Mouse (Mus musculus): ENCODE results near the gene Brms1. TPM values are rescaled to one million over a fixed set of nuclear protein-coding genes. Genes with fewer than 3 reads are reported as not detected.
"Not testable (repeated sequence)": the region's sequence is repeated elsewhere in the genome, so short reads cannot be mapped to it uniquely, and the experiment has no call there.

The Brms1 gene
- polyA plus RNA-seq, 1 experiment from 2014 or later, result 21.6 TPM

DNA sequence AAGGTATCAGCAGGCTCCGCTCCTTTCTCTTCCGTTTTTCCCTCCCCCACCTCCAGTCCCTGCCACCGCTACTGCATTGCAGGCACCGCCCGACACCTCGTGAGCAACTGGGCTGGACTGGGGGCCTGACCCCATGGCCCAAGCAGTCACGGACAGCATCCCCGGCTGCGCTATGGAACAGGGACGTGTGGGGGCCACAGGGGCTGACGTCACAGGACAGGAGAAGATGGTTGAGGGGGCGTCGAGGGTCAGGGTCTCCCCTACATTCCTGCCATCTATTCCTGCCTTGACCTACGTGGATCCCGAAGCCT lies 43.6 kb downstream of the Brms1 start:
- no peak for ATAC-seq (ENCODE audit: low FRiP score)
- H3K9me3 ChIP-seq (replicated peaks), result no peaks in the 10 kb centered on the region
- H3K4me1 ChIP-seq, result peaks cover 40% of the 10 kb centered on the region
- peaks cover 65% of the 10 kb centered on the region for H3K27me3 ChIP-seq (replicated peaks)
- peak overlapping the region; percentile 70 for H3K4me2 ChIP-seq
- peak overlapping the region; percentile 77 for H3K9ac ChIP-seq (replicated peaks)
- WGBS, result 3% methylated on average over 15 of the region's 15 CpGs
- peak overlapping the region; percentile 62 for H3K27ac ChIP-seq (replicated peaks)
- H3K4me3 ChIP-seq (replicated peaks), result peak overlapping the region; percentile 58
- H3K36me3 ChIP-seq, result 0 out of 2 replicates have a peak, but pooled peaks cover 2% of the 10 kb centered on the region

DNA sequence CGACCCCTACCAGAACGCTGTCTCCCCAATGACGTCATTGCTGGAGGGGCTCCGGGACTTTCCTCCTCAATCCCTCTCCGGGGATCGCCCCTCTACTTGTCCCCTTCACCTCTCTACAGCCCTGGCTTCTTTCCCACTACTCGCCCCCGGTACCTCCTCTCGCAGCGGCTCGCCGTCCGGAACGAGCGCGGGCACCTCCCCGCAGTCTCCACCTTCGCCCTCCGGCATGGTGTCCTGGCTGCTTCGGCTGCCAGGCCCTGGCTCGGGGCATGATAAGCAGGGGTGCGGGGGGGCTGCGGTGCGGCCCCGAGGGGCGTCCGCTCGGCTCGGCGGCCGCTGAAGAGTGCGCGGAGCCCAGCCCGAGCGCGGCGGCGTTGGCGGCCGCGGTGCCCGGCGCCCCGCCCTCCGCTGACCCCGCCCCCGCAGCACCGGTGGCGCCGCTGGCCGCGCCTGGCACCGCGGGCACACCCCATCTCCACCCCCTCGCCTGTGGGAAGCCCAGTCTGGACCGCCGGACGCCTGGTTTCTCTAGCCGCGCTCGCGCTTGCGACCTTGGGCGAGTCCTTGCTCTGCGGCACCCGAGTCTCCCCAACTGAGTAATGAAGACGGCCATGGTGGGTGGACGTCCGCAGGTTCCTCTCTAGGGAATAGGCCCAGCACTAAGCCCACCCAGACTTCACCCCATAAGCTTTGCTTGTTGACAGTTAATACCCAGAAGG lies 44.1 kb downstream of the Brms1 start, which contains the start of gene Tmem151a:
Gene Tmem151a, minus strand, starts transcription at position 387 of the 719 bp plus-strand sequence.
- peak within 1 kb of the TSS; percentile 58 for H3K4me3 ChIP-seq (replicated peaks)
- H3K27ac ChIP-seq (replicated peaks), result peak within 1 kb of the TSS; percentile 62
- peak within 1 kb of the TSS; percentile 77 for H3K9ac ChIP-seq (replicated peaks)
- peaks cover 60% of the 10 kb centered on the region for H3K27me3 ChIP-seq (replicated peaks)
- WGBS, result under 1% methylated on average over 60 of the region's 69 CpGs
- H3K36me3 ChIP-seq, result peaks cover 4% of the 10 kb centered on the region; the same call in 1 of the 2 replicates
- H3K4me2 ChIP-seq, result peak within 1 kb of the TSS; percentile 70
- ATAC-seq (ENCODE audit: low FRiP score), result no peak
- H3K4me1 ChIP-seq, result peaks cover 42% of the 10 kb centered on the region
- no peaks in the 10 kb centered on the region for H3K9me3 ChIP-seq (replicated peaks)

DNA sequence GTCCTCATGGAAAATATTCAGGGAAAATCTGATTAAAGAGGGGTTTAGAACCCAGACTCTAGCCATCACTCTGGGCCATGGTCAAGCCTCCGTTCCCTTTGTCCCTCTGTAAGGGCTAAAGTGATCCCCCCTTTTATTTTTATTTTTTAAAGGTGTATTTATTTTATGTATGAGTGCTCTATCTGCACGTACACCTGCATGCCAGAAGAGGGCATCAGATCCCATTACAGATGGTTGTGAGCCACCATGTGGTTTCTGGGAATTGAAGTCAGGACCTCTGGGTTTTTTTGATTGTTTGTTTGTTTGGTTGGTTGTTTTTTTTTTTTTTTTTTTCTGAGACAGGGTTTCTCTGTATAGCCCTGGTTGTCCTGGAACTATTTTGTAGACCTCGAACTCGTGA lies 45.4 kb downstream of the Brms1 start:
- Histone ChIP-seq H3K36me3 (peaks cover 17% of the 10 kb centered on the region), H3K27me3 (replicated peaks) (peaks cover 48% of the 10 kb centered on the region), H3K4me1 (peaks cover 44% of the 10 kb centered on the region)
- not testable (repeated sequence) for H3K27ac ChIP-seq (replicated peaks); H3K4me2 ChIP-seq; H3K9ac ChIP-seq (replicated peaks); H3K9me3 ChIP-seq (replicated peaks); H3K4me3 ChIP-seq (replicated peaks); ATAC-seq (ENCODE audit: low FRiP score)
- WGBS, result 53% methylated on average over 4 of the region's 4 CpGs

DNA sequence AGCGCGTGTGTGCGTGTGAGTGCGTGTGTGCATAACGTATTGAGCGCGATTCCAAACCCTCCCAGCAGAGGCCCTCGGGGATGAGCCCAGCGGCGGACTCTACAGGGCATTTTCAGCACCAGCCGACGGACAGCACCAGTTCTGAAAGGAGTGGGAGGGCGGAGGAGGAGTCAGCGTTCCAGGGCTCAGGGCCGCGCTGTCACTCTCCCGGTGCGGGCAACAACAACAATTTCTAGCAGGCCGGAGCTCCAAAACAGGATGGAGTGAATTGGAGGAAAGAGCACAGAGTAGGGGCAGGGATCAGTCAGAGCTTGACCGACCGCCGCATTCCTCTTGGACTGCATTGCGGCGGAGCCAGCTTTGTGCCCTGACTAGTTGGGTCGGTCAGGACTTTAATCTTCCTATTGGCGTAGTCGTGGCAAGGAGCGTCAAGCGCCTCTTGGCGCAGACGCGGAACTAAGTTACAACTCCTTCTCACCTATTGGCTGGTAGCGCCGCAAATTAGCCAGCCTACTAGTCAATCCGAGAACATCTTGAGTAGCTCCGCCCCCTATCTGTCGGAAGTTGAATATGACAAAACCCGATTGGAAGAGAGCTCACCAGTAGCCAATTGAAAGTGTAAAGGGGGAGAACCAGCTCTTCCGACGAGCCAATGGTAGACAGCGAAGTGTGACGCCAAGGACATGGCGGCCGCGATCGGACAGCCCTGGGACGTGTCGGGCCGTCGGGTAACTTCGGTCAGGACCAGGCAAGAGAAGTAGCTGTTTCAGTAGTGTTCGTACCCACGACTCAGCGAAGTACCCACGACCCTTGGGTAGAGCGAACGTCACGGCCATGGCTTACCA lies 47.0 kb downstream of the Brms1 start, which contains the start of gene Yif1a:
Gene Yif1a, plus strand, starts transcription at position 655 of the 845 bp plus-strand sequence.
- WGBS, result under 1% methylated on average over 58 of the region's 58 CpGs
- Histone ChIP-seq H3K9ac (replicated peaks) (peak within 1 kb of the TSS; percentile 71), H3K36me3 (peaks cover 32% of the 10 kb centered on the region), H3K9me3 (replicated peaks) (no peaks in the 10 kb centered on the region), H3K27ac (replicated peaks) (peak within 1 kb of the TSS; percentile 93), H3K4me1 (peaks cover 55% of the 10 kb centered on the region), H3K4me2 (peak within 1 kb of the TSS; percentile 84), H3K27me3 (replicated peaks) (peaks cover 32% of the 10 kb centered on the region), H3K4me3 (replicated peaks) (peak within 1 kb of the TSS; percentile 69)
- peak; percentile 91 for ATAC-seq (ENCODE audit: low FRiP score)

DNA sequence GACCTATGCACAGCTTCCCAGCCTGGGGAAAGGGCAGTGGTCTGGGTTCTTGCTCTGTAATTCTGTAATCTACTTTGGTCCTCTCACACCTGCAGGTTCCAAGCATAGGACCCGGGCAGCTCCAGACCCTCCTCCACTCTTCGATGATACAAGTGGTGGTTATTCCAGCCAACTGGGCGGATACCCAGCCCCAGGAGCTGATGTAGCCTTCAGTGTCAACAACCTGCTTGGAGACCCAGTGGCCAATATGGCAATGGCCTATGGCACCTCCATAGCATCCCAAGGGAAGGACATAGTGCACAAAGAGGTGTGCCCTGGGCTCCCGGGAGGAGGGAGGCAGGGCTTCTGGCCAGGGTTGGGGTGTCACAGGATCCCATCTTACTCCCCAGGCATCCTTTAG lies 48.2 kb downstream of the Brms1 start:
- Histone ChIP-seq H3K4me3 (replicated peaks) (peak overlapping the region; percentile 69), H3K4me1 (peaks cover 62% of the 10 kb centered on the region), H3K27ac (replicated peaks) (no peak overlapping the region), H3K9ac (replicated peaks) (peak overlapping the region; percentile 71), H3K36me3 (peaks cover 39% of the 10 kb centered on the region), H3K4me2 (peak overlapping the region; percentile 84), H3K9me3 (replicated peaks) (no peaks in the 10 kb centered on the region), H3K27me3 (replicated peaks) (peaks cover 21% of the 10 kb centered on the region)
- 85% methylated on average over 4 of the region's 4 CpGs for WGBS
- no peak for ATAC-seq (ENCODE audit: low FRiP score)

DNA sequence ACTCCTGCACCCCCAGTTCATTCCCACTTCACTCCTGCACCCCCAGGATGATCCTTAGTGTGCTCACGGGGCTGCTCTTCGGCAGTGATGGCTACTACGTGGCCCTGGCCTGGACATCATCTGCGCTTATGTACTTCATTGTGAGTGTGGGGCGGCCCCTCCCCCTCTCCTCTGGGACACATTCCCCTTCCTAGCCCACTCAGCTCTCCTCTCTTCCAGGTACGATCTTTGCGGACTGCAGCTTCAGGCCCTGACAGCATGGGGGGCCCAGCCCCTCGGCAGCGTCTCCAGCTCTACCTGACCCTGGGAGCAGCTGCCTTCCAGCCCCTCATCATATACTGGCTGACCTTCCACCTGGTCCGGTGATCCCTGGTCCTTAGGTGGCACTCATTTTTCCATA lies 50.9 kb downstream of the Brms1 start:
- H3K4me1 ChIP-seq, result peaks cover 73% of the 10 kb centered on the region
- no peaks in the 10 kb centered on the region for H3K27me3 ChIP-seq (replicated peaks)
- ATAC-seq (ENCODE audit: low FRiP score), result no peak
- H3K9me3 ChIP-seq (replicated peaks), result no peaks in the 10 kb centered on the region
- 0 out of 2 replicates have a peak overlapping the region, but pooled peaks have one; percentile 5 for H3K9ac ChIP-seq (replicated peaks)
- H3K27ac ChIP-seq (replicated peaks), result 0 out of 2 replicates have a peak overlapping the region, but pooled peaks have one; percentile 5
- WGBS, result 83% methylated on average over 10 of the region's 10 CpGs
- H3K4me2 ChIP-seq, result no peak overlapping the region
- no peak overlapping the region for H3K4me3 ChIP-seq (replicated peaks)
- peaks cover 39% of the 10 kb centered on the region for H3K36me3 ChIP-seq

DNA sequence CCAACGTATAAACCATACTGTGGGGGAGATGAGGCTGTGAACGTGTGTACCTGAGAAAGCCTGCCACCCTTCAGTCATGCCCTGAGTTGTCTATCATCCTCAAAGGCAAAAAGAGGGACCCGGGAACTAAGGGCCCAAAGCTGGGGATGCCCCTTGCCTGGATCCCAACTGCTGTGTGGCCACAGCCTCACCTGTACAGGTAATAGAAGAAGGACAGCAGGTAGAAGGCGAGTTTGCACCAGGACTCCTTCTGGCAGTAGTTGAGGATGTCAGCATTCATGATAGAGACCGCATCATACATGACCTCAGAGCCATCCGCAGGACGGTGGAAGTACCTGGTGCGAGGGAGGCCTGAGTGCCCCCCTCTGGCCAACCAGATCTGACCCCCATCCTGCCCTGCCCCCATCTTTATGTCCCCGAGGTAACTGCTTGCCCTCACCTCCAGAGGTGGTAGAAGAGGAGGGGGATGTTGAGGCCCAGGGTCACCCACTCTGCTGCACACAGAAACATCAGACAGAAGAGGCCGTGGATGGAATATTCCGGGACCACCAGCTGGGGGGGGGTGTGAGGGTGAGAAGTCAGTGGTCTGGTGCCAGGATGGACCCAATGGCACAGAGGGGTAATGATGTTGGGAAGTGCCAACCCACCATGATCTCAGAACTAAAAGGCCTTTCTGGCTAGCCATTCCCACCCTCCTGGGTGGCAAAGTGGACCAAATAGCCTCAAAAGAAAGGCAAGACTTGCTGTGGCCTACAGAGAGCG lies 52.5 kb downstream of the Brms1 start:
- Histone ChIP-seq H3K9ac (replicated peaks) (peak overlapping the region; percentile 99; the same call in 1 of the 2 replicates), H3K4me3 (replicated peaks) (peak overlapping the region; percentile 90; the same call in 1 of the 2 replicates), H3K27ac (replicated peaks) (peak overlapping the region; percentile 95), H3K27me3 (replicated peaks) (no peaks in the 10 kb centered on the region), H3K4me2 (peak overlapping the region; percentile 80), H3K36me3 (peaks cover 39% of the 10 kb centered on the region), H3K4me1 (peaks cover 76% of the 10 kb centered on the region), H3K9me3 (replicated peaks) (no peaks in the 10 kb centered on the region)
- 74% methylated on average over 12 of the region's 12 CpGs for WGBS
- ATAC-seq (ENCODE audit: low FRiP score), result no peak

DNA sequence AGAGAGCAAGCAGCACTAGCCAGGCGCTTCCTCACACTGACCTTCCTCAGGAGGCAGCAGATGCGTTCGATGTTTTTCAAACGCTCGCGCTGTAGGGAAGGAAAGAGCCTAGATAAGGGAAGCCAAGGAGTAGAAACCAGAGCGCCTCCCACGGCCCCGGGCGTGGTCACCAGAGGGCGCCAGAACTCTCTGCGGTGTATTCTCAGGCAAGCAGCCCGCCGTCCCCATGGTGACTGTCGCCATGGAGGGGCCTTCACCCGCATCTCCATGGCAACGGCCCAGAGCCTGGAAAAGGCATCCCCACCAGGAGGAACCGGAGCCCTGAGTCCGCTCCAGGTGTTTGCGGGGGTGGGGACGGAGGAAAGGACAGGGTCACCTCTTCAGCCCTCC lies 53.1 kb downstream of the Brms1 start:
- Histone ChIP-seq H3K4me3 (replicated peaks) (peak overlapping the region; percentile 90), H3K4me1 (peaks cover 76% of the 10 kb centered on the region), H3K9me3 (replicated peaks) (no peaks in the 10 kb centered on the region), H3K9ac (replicated peaks) (peak overlapping the region; percentile 99), H3K27ac (replicated peaks) (peak overlapping the region; percentile 95), H3K36me3 (peaks cover 39% of the 10 kb centered on the region), H3K27me3 (replicated peaks) (no peaks in the 10 kb centered on the region), H3K4me2 (peak overlapping the region; percentile 80)
- ATAC-seq (ENCODE audit: low FRiP score), result peak; percentile 67
- 0% methylated on average over 21 of the region's 21 CpGs for WGBS

DNA sequence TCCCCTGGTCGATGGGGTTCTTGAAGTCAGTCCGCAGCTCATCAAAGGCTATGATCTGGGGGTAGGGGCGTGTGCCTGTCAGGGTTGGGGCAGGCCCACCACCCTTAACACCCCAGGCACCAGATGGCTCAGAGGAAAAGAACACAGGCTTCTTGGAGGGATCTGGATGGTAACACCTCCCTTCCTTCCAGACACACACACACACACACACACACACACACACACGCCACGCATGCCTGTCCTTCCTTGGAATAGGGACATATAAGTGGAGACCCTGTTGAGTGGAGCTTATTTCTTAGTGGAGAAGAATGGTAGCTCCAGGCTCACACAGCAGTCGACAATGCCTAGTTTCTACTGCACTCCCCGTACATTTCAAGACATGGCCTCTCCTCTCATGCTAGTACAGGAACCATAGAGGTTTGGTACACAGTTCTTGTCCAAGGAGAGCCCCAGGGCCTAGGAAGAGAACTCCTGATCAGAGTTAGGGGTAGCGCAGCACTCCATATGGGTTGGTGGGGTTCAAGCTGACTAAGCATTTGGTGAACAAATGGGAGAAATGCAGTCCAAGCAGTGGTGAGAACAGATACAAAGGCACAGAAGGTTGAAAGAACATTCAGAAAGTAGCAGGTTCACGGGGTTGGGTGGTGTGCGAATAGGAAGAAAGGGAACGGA lies 53.7 kb downstream of the Brms1 start:
- Histone ChIP-seq H3K4me3 (replicated peaks) (peak overlapping the region; percentile 90), H3K36me3 (peaks cover 42% of the 10 kb centered on the region), H3K4me1 (peaks cover 75% of the 10 kb centered on the region), H3K9me3 (replicated peaks) (no peaks in the 10 kb centered on the region), H3K9ac (replicated peaks) (peak overlapping the region; percentile 99), H3K4me2 (peak overlapping the region; percentile 80), H3K27me3 (replicated peaks) (no peaks in the 10 kb centered on the region), H3K27ac (replicated peaks) (peak overlapping the region; percentile 95)
- peak; percentile 22; the same call in 1 of the 2 replicates for ATAC-seq (ENCODE audit: low FRiP score)
- WGBS, result 25% methylated on average over 11 of the region's 11 CpGs

DNA sequence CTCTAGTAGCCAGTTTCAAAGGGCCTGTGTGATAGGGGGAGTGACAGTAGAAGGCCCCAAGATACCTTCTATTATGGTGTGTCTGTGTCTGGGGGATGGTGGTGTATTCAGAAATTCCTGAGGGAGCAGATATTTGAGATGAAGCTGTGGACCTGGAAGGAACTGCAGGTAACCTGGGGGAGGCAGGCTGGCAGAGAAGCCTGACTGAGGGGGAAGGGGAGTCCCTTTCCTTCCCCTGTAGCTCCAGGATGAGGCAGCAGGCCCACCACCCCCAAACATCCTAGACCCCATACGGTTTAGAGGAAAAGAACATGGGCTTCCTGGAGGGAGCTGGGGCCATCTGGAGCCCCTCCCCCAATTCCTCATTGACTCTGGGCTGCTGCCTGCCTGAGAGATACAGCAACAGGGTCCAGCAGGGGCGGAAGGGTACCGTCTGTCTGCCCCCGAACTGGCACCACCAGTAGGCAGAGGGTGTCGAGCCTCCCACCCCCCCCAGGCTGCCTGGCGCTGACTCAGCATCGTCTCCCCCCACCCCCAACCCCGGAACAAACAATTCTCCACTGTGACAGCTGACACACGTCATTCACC lies 54.8 kb downstream of the Brms1 start:
- H3K4me2 ChIP-seq, result peak overlapping the region; percentile 80
- H3K4me3 ChIP-seq (replicated peaks), result peak overlapping the region; percentile 90
- ATAC-seq (ENCODE audit: low FRiP score), result no peak
- H3K36me3 ChIP-seq, result peaks cover 45% of the 10 kb centered on the region
- peak overlapping the region; percentile 95 for H3K27ac ChIP-seq (replicated peaks)
- peak overlapping the region; percentile 99 for H3K9ac ChIP-seq (replicated peaks)
- WGBS, result 10% methylated on average over 9 of the region's 9 CpGs
- H3K9me3 ChIP-seq (replicated peaks), result no peaks in the 10 kb centered on the region
- no peaks in the 10 kb centered on the region for H3K27me3 ChIP-seq (replicated peaks)
- peaks cover 74% of the 10 kb centered on the region for H3K4me1 ChIP-seq
